8 mouse cellular contexts compared by ENCODE assay signal in the genomic region with DNA sequence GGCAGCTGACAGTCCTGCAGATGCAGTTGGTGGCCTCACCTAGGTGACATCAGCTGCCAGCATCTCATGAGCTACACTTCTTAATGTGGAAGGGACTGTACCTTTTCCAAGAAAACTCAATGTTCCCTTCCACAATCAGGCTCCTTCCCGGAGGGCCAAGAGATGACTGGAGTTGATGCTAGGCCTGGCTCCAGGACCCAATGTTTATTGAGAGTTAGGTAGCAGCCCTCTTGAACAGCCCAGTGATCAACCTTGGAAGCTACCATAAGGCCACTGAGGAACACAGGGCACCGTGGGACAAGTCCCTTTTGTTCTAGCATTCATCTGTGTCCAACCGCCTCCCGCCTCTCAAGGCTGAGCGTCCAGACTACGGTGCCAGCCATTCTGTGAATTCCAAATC. TPM values are rescaled to one million over a fixed set of nuclear protein-coding genes. Genes with fewer than 3 reads are reported as not detected.
A peak's percentile ranks its signal among the peaks of the same experiment; 100 is the strongest.
DNase-seq lines count a peak whose midpoint lies in the region; ATAC-seq and TF ChIP-seq lines count a peak whose summit lies in the region.

No protein-coding gene starts in this region.

- no peaks in the 10 kb centered on the region for H3K27me3 ChIP-seq in heart, embryonic 11.5 days (ENCODE audit: control insufficient read depth, insufficient read depth, low read length)
- H3K27me3 ChIP-seq in E14TG2a.4 (ENCODE audit: insufficient read depth, low read length): peaks cover 20% of the 10 kb centered on the region
- H3K27me3 ChIP-seq in forebrain, embryonic 15.5 days: no peaks in the 10 kb centered on the region
- no peaks in the 10 kb centered on the region for H3K27me3 ChIP-seq in liver, embryonic 15.5 days

- peak overlapping the region; percentile 98 for H3K9ac ChIP-seq in heart, embryonic 11.5 days (ENCODE audit: low read depth, low read length)
- H3K9ac ChIP-seq in forebrain, embryonic 15.5 days (replicated peaks): peak overlapping the region; percentile 99; the same call in 1 of the 2 replicates
- H3K9ac ChIP-seq in liver, embryonic 15.5 days: peak overlapping the region; percentile 93; the same call in 1 of the 2 replicates

- peak overlapping the region; percentile 84 for H3K4me3 ChIP-seq in heart, embryonic 11.5 days (ENCODE audit: low read depth, low read length)
- peak overlapping the region; percentile 85 for H3K4me3 ChIP-seq in E14TG2a.4 (replicated peaks; ENCODE audit: low read length)
- peak overlapping the region; percentile 74 for H3K4me3 ChIP-seq in forebrain, embryonic 15.5 days
- peak overlapping the region; percentile 74 for H3K4me3 ChIP-seq in liver, embryonic 15.5 days (replicated peaks)

- peaks cover 3% of the 10 kb centered on the region; the same call in 1 of the 2 replicates for H3K36me3 ChIP-seq in heart, embryonic 11.5 days (ENCODE audit: control insufficient read depth, insufficient read depth, low read length)
- peaks cover 19% of the 10 kb centered on the region for H3K36me3 ChIP-seq in E14TG2a.4 (ENCODE audit: insufficient read depth, low read length)
- H3K36me3 ChIP-seq in forebrain, embryonic 15.5 days: peaks cover 12% of the 10 kb centered on the region; the same call in 1 of the 2 replicates
- peaks cover 16% of the 10 kb centered on the region; the same call in 1 of the 2 replicates for H3K36me3 ChIP-seq in liver, embryonic 15.5 days (replicated peaks)

- ATAC-seq in heart, embryonic 11.5 days (replicated peaks; ENCODE audit: insufficient number of reproducible peaks, low FRiP score, low TSS enrichment): no peak
- ATAC-seq in forebrain, embryonic 15.5 days (replicated peaks): no peak
- no peak for ATAC-seq in liver, embryonic 15.5 days (ENCODE audit: insufficient read depth)
- no peak for ATAC-seq in frontal cortex, adult (ENCODE audit: low TSS enrichment)

- no peak overlapping the region for H3K27ac ChIP-seq in heart, embryonic 11.5 days (ENCODE audit: low read depth, low read length)
- H3K27ac ChIP-seq in forebrain, embryonic 15.5 days (replicated peaks): no peak overlapping the region
- H3K27ac ChIP-seq in liver, embryonic 15.5 days (replicated peaks): peak overlapping the region; percentile 85; the same call in 1 of the 2 replicates

- H3K4me1 ChIP-seq in heart, embryonic 11.5 days (ENCODE audit: control insufficient read depth, insufficient read depth, low read length): peaks cover 11% of the 10 kb centered on the region; the same call in 1 of the 2 replicates
- H3K4me1 ChIP-seq in E14TG2a.4 (replicated peaks; ENCODE audit: low read depth, low read length): peaks cover 31% of the 10 kb centered on the region
- H3K4me1 ChIP-seq in forebrain, embryonic 15.5 days: peaks cover 19% of the 10 kb centered on the region
- H3K4me1 ChIP-seq in liver, embryonic 15.5 days (replicated peaks): peaks cover 63% of the 10 kb centered on the region

- 82% methylated on average over 6 of the region's 6 CpGs for WGBS in heart, embryonic 11.5 days (ENCODE audit: insufficient replicate concordance)
- 85% methylated on average over 6 of the region's 6 CpGs for WGBS in forebrain, embryonic 15.5 days
- WGBS in liver, embryonic 15.5 days (ENCODE audit: insufficient replicate concordance): 74% methylated on average over 6 of the region's 6 CpGs

- no peak for TF ChIP-seq CTCF in E14TG2a.4 (conservative IDR thresholded peaks at IDR 0.05; ENCODE audit: low read length)

- peak overlapping the region; percentile 83 for H3K4me2 ChIP-seq in heart, embryonic 11.5 days
- peak overlapping the region; percentile 94 for H3K4me2 ChIP-seq in forebrain, embryonic 15.5 days (replicated peaks)
- H3K4me2 ChIP-seq in liver, embryonic 15.5 days: peak overlapping the region; percentile 88

- DNase-seq in heart, adult 9 months (ENCODE audit: low spot score in 2 of 2): no peak
- DNase-seq in cerebellum, postnatal 4 days (ENCODE audit: low spot score in 2 of 2): no peak
- DNase-seq in embryo, embryonic 10 days (ENCODE audit: low spot score): no peak

- no peaks in the 10 kb centered on the region for H3K9me3 ChIP-seq in heart, embryonic 11.5 days (replicated peaks; ENCODE audit: control insufficient read depth, low read length)
- H3K9me3 ChIP-seq in E14TG2a.4 (ENCODE audit: low read length): no peaks in the 10 kb centered on the region
- H3K9me3 ChIP-seq in forebrain, embryonic 15.5 days: no peaks in the 10 kb centered on the region
- no peaks in the 10 kb centered on the region for H3K9me3 ChIP-seq in liver, embryonic 15.5 days (replicated peaks)

RNA-seq across cellular contexts. Expression of a gene that starts 1.1 kb away (rescaled TPM):
- 20.7 and 27.3 TPM in 2 replicates for polyA plus RNA-seq in heart, embryonic 11.5 days (2014; fragmentation: Nextera tagmentation; extraction: Ambion mirVana)
- polyA plus RNA-seq in forebrain, embryonic 15.5 days (2015; fragmentation: Nextera tagmentation; extraction: Ambion mirVana): 37.0 and 37.5 TPM in 2 replicates
- polyA plus RNA-seq in liver, embryonic 15.5 days (2015; fragmentation: Nextera tagmentation; extraction: Ambion mirVana): 11.7 and 13.6 TPM in 2 replicates

RNA-seq across cellular contexts. Expression of a gene that starts 42.0 kb away (rescaled TPM):
- polyA plus RNA-seq in heart, embryonic 11.5 days (2014; fragmentation: Nextera tagmentation; extraction: Ambion mirVana): 15.3 and 17.6 TPM in 2 replicates
- polyA plus RNA-seq in forebrain, embryonic 15.5 days (2015; fragmentation: Nextera tagmentation; extraction: Ambion mirVana): 28.6 and 31.9 TPM in 2 replicates
- 7.6 and 8.4 TPM in 2 replicates for polyA plus RNA-seq in liver, embryonic 15.5 days (2015; fragmentation: Nextera tagmentation; extraction: Ambion mirVana)
